Mouse (Mus musculus) left cerebral cortex, postnatal 4 days (tissue): Measurements from ENCODE around the gene Atxn3. TPM values are rescaled to one million over a fixed set of nuclear protein-coding genes. Genes with fewer than 3 reads are reported as not detected.
"Not testable (repeated sequence)": the region's sequence is repeated elsewhere in the genome, so short reads cannot be mapped to it uniquely, and the experiment has no call there.

ENCODE experiments used
- DNase-seq: peaks from one replicate; pipeline ENCODE4 v3.0.0-alpha.2; 2022
- intact Hi-C: fragments of 180-260 bp; cut with DNase I; formaldehyde crosslinking; loops from one replicate; pipeline ENCODE4 v1.15.1; 2025
- total RNA-seq, 2 experiments: library from RNA; stranded (reverse); gene quantifications; 2 replicates each; pipeline ENCODE4 v1.2.3; 2021

The Atxn3 gene
- total RNA-seq, 2 experiments from 2014 or later, result 15.1 to 18.7 TPM

GRCm38 (mm10) chr12:101958960-101959780 is 1.1 kb upstream of the Atxn3 start:
- DNase-seq, intact Hi-C loops: not testable (repeated sequence)

GRCm38 (mm10) chr12:101958556-101958955 is 510 bp upstream of the Atxn3 start:
- intact Hi-C loops, result no loop called here
- no peak for DNase-seq

GRCm38 (mm10) chr12:101957079-101957941 is 736 bp downstream of the Atxn3 start:
- intact Hi-C loops, result no loop called here
- DNase-seq, result no peak

GRCm38 (mm10) chr12:101955821-101956220 is 2.2 kb downstream of the Atxn3 start:
- intact Hi-C loops, DNase-seq: not testable (repeated sequence)

- DNase-seq, result no peak
- intact Hi-C loops, result no loop called here
Measured at GRCm38 (mm10) chr12:101948801-101949200, 9.2 kb downstream of the Atxn3 start.

GRCm38 (mm10) chr12:101947986-101948385 is 10.1 kb downstream of the Atxn3 start:
- intact Hi-C loops, result no loop called here
- no peak for DNase-seq

GRCm38 (mm10) chr12:101937572-101937971 is 20.5 kb downstream of the Atxn3 start:
- DNase-seq, result no peak
- intact Hi-C loops, result no loop called here

- intact Hi-C loops, result no loop called here
- no peak for DNase-seq
Measured at GRCm38 (mm10) chr12:101935223-101935622, 22.8 kb downstream of the Atxn3 start.

GRCm38 (mm10) chr12:101928423-101928822 is 29.6 kb downstream of the Atxn3 start:
- intact Hi-C loops, result no loop called here
- DNase-seq, result no peak

- intact Hi-C loops, result no loop called here
Measured at GRCm38 (mm10) chr12:101922313-101922712, 35.7 kb downstream of the Atxn3 start.

GRCm38 (mm10) chr12:101919847-101920246 is 38.2 kb downstream of the Atxn3 start:
- intact Hi-C loops, result no loop called here
- no peak for DNase-seq

More at GRCm38 (mm10) chr12:101922313-101922712, 35.7 kb downstream of the Atxn3 start:
- no peak for DNase-seq

- no peak for DNase-seq
- intact Hi-C loops, result no loop called here
Measured at GRCm38 (mm10) chr12:101917165-101917564, 40.9 kb downstream of the Atxn3 start.

- intact Hi-C loops, result no loop called here
- DNase-seq, result peak; percentile 90
Measured at GRCm38 (mm10) chr12:101912626-101913490, 45.2 kb downstream of the Atxn3 start, which contains the start of gene Trip11. Gene Trip11, minus strand, starts transcription at chr12:101913267.

GRCm38 (mm10) chr12:101911346-101911745 is 46.7 kb downstream of the Atxn3 start:
- no peak for DNase-seq
- intact Hi-C loops, result no loop called here

GRCm38 (mm10) chr12:101910360-101910759 is 47.7 kb downstream of the Atxn3 start:
- DNase-seq, result no peak
- intact Hi-C loops, result no loop called here

GRCm38 (mm10) chr12:101905817-101906216 is 52.2 kb downstream of the Atxn3 start:
- intact Hi-C loops, result no loop called here
- DNase-seq, result no peak

- intact Hi-C loops, result no loop called here
- DNase-seq, result no peak
Measured at GRCm38 (mm10) chr12:101904906-101905305, 53.1 kb downstream of the Atxn3 start.

- intact Hi-C loops, result no loop called here
- no peak for DNase-seq
Measured at GRCm38 (mm10) chr12:101904170-101904569, 53.9 kb downstream of the Atxn3 start.

- intact Hi-C loops, result no loop called here
Measured at GRCm38 (mm10) chr12:101899671-101900245, 58.3 kb downstream of the Atxn3 start.

GRCm38 (mm10) chr12:101898966-101899365 is 59.1 kb downstream of the Atxn3 start:
- no peak for DNase-seq
- intact Hi-C loops, result no loop called here

More at GRCm38 (mm10) chr12:101899671-101900245, 58.3 kb downstream of the Atxn3 start:
- DNase-seq, result no peak
